Mouse (Mus musculus) intestine, postnatal 0 days (tissue): ENCODE measurements around the gene Aoc3. TPM values are rescaled to one million over a fixed set of nuclear protein-coding genes. Genes with fewer than 3 reads are reported as not detected.

Source experiments
- ATAC-seq: fragments of 200-750 bp; cut with Nextera tagmentation; 2 replicates; pipeline ENCODE4 v1.8.0; 2017; ENCODE audit warnings: mild to moderate bottlenecking, moderate TSS enrichment, moderate library complexity
- H3K27ac ChIP-seq: fragments of 300-500 bp; sonication (generic); 2 replicates; pipeline ENCODE4 v1.5.1; 2014; ENCODE audit warnings: mild to moderate bottlenecking, low read depth, low read length, moderate library complexity
- H3K27me3 ChIP-seq: fragments of 300-500 bp; sonication (generic); replicated peaks from 2 replicates; pipeline ENCODE4 v1.6.1; 2014; ENCODE audit warnings: low read length, mixed read lengths; ENCODE audit not compliant: control insufficient read depth, insufficient read depth
- H3K36me3 ChIP-seq: fragments of 300-500 bp; sonication (generic); 2 replicates; pipeline ENCODE4 v1.6.1; 2014; ENCODE audit warnings: mild to moderate bottlenecking, moderate library complexity; ENCODE audit not compliant: control insufficient read depth, insufficient read depth
- H3K4me1 ChIP-seq: fragments of 300-500 bp; sonication (generic); replicated peaks from 2 replicates; pipeline ENCODE4 v1.6.1; 2014; ENCODE audit warnings: antibody characterized with exemption, low read length, mixed read lengths; ENCODE audit not compliant: control insufficient read depth, insufficient read depth
- H3K4me2 ChIP-seq: fragments of 300-500 bp; sonication (generic); replicated peaks from 2 replicates; pipeline ENCODE4 v1.6.1; 2014; ENCODE audit warnings: low read depth, mild to moderate bottlenecking, moderate library complexity
- H3K4me3 ChIP-seq: fragments of 300-500 bp; sonication (generic); 2 replicates; pipeline ENCODE4 v1.5.1; 2014; ENCODE audit warnings: low read depth, low read length
- H3K9ac ChIP-seq: fragments of 300-500 bp; sonication (generic); 2 replicates; pipeline ENCODE4 v1.6.1; 2014; ENCODE audit warnings: mild to moderate bottlenecking, low read depth, low read length
- H3K9me3 ChIP-seq: fragments of 300-500 bp; sonication (generic); 2 replicates; pipeline ENCODE4 v1.6.1; 2016; ENCODE audit warnings: mixed run types; ENCODE audit not compliant: control insufficient read depth
- CTCF ChIP-seq: sonication (generic); IDR thresholded peaks from 2 replicates; pipeline ENCODE4 v1.5.1; 2016; ENCODE audit warnings: low read depth, mild to moderate bottlenecking, control low read depth, antibody characterized with exemption, moderate library complexity
- WGBS: fragments of 180-500 bp; shearing (Covaris S2); extraction: QIAGEN DNeasy Blood & Tissue Kit; methylation state at CpG from one replicate; pipeline ENCODE4 v1.1.7; 2014; 5-methylcytosine and 5-hydroxymethylcytosine counted together
- polyA plus RNA-seq: library from polyadenylated mRNA; unstranded; fragments of >200 nt; fragmentation: Nextera tagmentation; extraction: Ambion mirVana; gene quantifications from 2 replicates; pipeline ENCODE4 v1.2.1, GENCODE M21; 2015

Gene Aoc3
- polyA plus RNA-seq, result 3.7 and 4.4 TPM in 2 replicates

DNA sequence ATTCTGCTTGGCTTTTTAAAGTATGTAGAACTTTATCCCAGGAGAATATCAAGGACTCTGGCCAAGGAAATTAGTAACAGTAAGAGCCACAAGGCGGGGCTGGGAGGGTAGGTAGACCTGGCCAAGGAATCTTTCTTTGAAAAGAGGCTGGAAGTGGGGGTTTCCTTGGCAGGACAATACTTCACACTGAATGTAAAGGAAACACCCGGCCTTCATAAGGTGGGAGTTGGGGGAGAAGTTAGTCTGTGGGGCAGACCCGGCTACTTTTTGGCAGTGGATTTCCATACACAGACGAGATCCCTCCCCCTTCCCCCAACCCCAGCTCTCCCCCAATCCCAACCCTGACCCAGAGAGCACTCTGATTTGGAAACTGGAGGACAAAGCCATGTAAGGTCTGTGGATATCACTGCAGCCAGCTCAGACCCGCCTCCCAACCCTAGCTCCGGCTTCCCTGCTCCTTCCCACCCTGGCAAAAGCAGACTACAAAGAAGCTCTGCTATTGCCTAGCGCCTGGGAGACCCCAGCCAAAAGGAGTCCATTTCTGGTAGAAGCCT, at the start of gene Aoc3:
TSS of gene Aoc3 (plus strand) at position 235 of the 554 bp plus-strand sequence.
- peak within 1 kb of the TSS; percentile 14; the same call in 1 of the 2 replicates for H3K4me3 ChIP-seq
- ATAC-seq, result no peak
- no peak within 1 kb of the TSS for H3K9ac ChIP-seq
- peak within 1 kb of the TSS; percentile 44 for H3K4me2 ChIP-seq
- no peaks in the 10 kb centered on the region for H3K4me1 ChIP-seq
- H3K36me3 ChIP-seq, result peaks cover 6% of the 10 kb centered on the region; the same call in 1 of the 2 replicates
- H3K9me3 ChIP-seq, result no peaks in the 10 kb centered on the region
- TF ChIP-seq CTCF, result no peak
- no peaks in the 10 kb centered on the region for H3K27me3 ChIP-seq
- WGBS, result 59% methylated on average over 7 of the region's 7 CpGs
- no peak within 1 kb of the TSS; the same call in 1 of the 2 replicates for H3K27ac ChIP-seq

DNA sequence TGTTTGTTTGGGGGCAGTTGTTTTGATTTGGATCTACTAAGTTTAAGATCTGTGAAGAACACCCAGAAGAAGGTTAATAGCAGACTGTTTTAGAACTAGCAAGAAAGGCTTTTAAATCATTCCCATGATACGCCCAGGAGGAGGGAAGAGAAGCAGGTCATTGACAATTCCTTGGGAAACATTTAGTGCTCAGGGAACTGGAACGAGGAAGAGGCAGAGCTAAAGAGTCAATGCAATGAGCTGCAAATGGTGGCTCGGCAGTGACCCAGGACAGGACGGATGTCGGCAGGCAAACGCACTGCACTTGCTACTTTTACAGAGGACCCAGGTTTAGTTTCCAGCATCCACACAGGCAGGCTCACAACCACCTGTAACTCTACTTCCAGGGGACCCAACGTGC, 49.6 kb upstream of the Aoc3 start:
- H3K27me3 ChIP-seq, result no peaks in the 10 kb centered on the region
- TF ChIP-seq CTCF, result no peak
- no peaks in the 10 kb centered on the region for H3K9me3 ChIP-seq
- ATAC-seq, result no peak
- H3K4me3 ChIP-seq, result no peak overlapping the region
- no peak overlapping the region for H3K27ac ChIP-seq
- no peak overlapping the region for H3K4me2 ChIP-seq
- peaks cover 4% of the 10 kb centered on the region; the same call in 1 of the 2 replicates for H3K36me3 ChIP-seq
- no peak overlapping the region for H3K9ac ChIP-seq
- WGBS, result 63% methylated on average over 7 of the region's 7 CpGs
- peaks cover 18% of the 10 kb centered on the region for H3K4me1 ChIP-seq

DNA sequence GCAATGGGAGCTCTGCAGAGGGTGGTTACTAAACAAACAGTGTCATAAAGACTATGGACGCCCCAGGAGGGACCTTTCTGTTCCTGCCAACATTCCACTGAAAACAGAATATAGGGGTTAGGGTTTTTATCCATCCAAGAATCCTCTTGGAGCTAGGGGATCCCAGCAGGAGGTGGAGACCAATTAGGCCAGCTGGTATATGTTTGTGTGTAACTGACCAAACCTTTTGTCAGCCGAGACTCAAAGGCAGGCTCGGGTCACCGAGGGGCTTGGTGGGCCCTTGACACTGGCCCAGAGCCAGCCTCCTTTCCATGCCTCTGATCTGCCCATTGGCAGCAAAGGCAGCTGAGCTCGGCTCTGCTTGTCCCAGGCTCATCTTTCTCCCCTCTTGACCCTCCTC, 47.5 kb upstream of the Aoc3 start:
- Histone ChIP-seq H3K4me1 (0 out of 2 replicates have a peak, but pooled peaks cover 2% of the 10 kb centered on the region), H3K4me3 (no peak overlapping the region), H3K4me2 (no peak overlapping the region), H3K27ac (no peak overlapping the region), H3K9me3 (no peaks in the 10 kb centered on the region), H3K9ac (no peak overlapping the region), H3K27me3 (no peaks in the 10 kb centered on the region), H3K36me3 (peaks cover 13% of the 10 kb centered on the region; the same call in 1 of the 2 replicates)
- no peak for TF ChIP-seq CTCF
- ATAC-seq, result no peak
- WGBS, result 46% methylated on average over 5 of the region's 5 CpGs

DNA sequence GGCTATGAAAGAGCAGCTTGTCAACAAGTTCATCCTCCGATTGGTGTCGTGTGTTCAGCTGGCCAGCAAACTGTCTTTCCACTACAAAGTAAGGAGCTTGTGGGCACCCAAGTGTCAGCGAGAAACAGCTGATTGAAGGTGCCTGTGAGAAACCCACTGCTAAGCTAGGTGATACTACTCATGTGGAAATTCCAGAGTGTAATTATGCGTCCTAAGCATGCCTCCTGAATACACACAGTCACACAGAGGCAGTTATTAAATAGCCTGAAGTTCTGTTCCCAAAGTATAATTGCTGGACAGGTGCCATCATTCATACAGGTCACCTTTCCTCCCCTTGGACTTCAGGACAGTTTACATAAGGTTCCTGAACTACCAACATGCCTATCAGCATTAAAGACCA, 46.6 kb upstream of the Aoc3 start:
- no peaks in the 10 kb centered on the region for H3K9me3 ChIP-seq
- peaks cover 18% of the 10 kb centered on the region for H3K36me3 ChIP-seq
- no peak overlapping the region for H3K9ac ChIP-seq
- no peak for ATAC-seq
- no peak for TF ChIP-seq CTCF
- H3K4me1 ChIP-seq, result no peaks in the 10 kb centered on the region
- 65% methylated on average over 4 of the region's 4 CpGs for WGBS
- H3K4me2 ChIP-seq, result no peak overlapping the region
- H3K4me3 ChIP-seq, result no peak overlapping the region
- H3K27ac ChIP-seq, result no peak overlapping the region
- no peaks in the 10 kb centered on the region for H3K27me3 ChIP-seq

DNA sequence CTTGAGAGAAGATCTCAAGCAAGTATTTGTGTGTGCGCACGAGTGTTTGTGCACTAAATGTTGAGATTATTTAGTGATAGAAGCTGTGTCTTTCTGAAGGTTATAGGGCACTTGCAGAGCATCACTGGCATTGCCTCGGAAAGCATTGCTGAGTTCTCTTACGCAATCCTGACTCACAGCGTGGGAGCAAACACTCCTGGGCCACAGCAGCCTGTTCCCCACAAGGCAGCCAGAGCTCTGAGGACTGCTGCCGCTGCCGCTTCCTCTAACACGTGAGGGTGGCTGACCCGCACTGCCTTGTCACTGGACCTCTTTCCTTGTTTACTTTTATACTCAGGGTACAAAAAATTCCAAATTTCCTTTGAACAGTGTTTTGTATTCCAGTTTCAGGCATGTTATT, 43.1 kb upstream of the Aoc3 start:
- no peaks in the 10 kb centered on the region for H3K27me3 ChIP-seq
- 69% methylated on average over 9 of the region's 9 CpGs for WGBS
- H3K4me3 ChIP-seq, result no peak overlapping the region
- no peak overlapping the region for H3K27ac ChIP-seq
- H3K36me3 ChIP-seq, result peaks cover 53% of the 10 kb centered on the region
- H3K4me2 ChIP-seq, result no peak overlapping the region
- ATAC-seq, result no peak
- no peak for TF ChIP-seq CTCF
- H3K9me3 ChIP-seq, result no peaks in the 10 kb centered on the region
- no peak overlapping the region for H3K9ac ChIP-seq
- no peaks in the 10 kb centered on the region for H3K4me1 ChIP-seq

DNA sequence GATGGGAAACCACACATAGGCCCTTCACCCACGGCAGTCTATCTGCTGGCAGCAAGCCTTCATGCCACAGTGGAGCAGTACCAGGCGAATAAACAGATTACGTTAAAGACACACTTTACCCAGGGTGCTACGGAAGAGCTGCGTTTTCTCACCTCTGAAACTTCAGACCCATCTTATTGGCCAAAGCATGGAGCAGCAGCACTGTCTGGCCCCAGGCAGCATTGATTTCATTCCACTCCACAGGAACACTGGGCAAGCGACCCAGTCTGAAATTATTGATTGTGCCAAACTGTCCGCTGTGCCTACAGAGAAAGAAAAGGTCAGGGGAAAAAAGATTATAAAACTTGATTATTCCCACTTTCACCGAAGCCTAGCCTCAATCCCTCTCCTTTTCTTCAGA, 39.2 kb upstream of the Aoc3 start:
- TF ChIP-seq CTCF, result no peak
- H3K36me3 ChIP-seq, result peaks cover 81% of the 10 kb centered on the region

More for the DNA sequence above, 39.2 kb upstream of the Aoc3 start:
- WGBS, result 94% methylated on average over 8 of the region's 8 CpGs
- no peaks in the 10 kb centered on the region for H3K9me3 ChIP-seq
- no peaks in the 10 kb centered on the region for H3K4me1 ChIP-seq
- H3K27me3 ChIP-seq, result no peaks in the 10 kb centered on the region
- no peak overlapping the region for H3K27ac ChIP-seq
- H3K4me2 ChIP-seq, result no peak overlapping the region
- no peak overlapping the region for H3K9ac ChIP-seq
- no peak for ATAC-seq
- no peak overlapping the region for H3K4me3 ChIP-seq
